Mouse (Mus musculus): ENCODE results near the gene Pih1h3b. TPM values are rescaled to one million over a fixed set of nuclear protein-coding genes. Genes with fewer than 3 reads are reported as not detected.

Pih1h3b gene
- polyA plus RNA-seq (2015; fragmentation: Nextera tagmentation; extraction: Ambion mirVana) = 0.29 TPM in 1 of 2 replicates, not detected in the other

DNA sequence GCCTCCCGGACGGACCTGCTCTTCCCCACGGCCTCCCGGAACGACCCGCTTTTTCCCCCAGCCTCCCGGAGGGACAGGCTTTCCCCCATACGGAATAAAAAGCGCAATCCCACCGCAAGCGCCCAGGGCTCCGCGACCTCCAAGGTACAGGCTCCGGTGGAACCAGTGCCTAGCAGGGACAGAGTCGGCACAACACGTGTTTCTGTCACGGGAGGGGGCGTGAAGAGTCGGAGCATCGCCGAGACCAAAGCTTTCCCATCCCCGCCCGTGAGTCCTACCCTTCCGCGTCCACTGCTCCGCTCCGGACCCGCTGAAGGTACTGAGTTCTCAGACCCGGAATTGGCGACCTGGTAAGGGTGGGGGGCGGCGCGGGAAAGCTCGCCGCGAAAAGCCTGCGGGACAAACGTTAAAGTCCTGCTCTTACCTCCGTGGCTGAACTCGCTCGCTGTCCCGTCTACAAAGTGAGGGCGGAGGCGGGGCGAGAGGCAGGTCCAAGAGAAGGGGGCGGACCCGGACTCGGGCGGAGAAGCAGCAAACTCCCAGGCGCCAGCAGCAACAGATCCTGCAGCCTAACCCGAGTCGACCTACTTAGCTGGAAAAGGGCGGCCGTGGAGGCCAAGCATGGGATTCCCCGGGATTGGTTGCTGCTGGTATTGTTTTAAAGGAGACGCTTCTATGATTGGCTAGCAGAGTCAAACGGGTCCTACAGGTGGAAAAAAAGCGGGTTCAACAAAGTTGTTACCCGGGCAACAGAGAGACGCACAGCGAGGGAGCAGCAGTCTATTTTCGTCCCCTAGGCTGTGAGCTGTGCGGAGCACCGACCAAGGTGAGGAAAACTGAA is at the start of gene Pih1h3b, which contains the start of gene Nup62cl:
TSS of gene Pih1h3b (plus strand) at position 745 of the 841 bp plus-strand sequence.
TSS of gene Nup62cl (minus strand) at position 578 of the 841 bp plus-strand sequence.
- WGBS = 19% methylated on average over 62 of the region's 64 CpGs
- H3K4me1 ChIP-seq = no peaks in the 10 kb centered on the region
- no peaks in the 10 kb centered on the region for H3K9me3 ChIP-seq
- peak; percentile 80 for ATAC-seq (ENCODE audit: borderline replicate concordance, extremely low read depth, low FRiP score, low TSS enrichment)
- peak within 1 kb of the TSS; percentile 34 for H3K4me3 ChIP-seq
- H3K27me3 ChIP-seq = peaks cover 26% of the 10 kb centered on the region
- H3K27ac ChIP-seq = no peak within 1 kb of the TSS
- H3K9ac ChIP-seq = no peak within 1 kb of the TSS
- no peaks in the 10 kb centered on the region for H3K36me3 ChIP-seq
- H3K4me2 ChIP-seq = peak within 1 kb of the TSS; percentile 60

DNA sequence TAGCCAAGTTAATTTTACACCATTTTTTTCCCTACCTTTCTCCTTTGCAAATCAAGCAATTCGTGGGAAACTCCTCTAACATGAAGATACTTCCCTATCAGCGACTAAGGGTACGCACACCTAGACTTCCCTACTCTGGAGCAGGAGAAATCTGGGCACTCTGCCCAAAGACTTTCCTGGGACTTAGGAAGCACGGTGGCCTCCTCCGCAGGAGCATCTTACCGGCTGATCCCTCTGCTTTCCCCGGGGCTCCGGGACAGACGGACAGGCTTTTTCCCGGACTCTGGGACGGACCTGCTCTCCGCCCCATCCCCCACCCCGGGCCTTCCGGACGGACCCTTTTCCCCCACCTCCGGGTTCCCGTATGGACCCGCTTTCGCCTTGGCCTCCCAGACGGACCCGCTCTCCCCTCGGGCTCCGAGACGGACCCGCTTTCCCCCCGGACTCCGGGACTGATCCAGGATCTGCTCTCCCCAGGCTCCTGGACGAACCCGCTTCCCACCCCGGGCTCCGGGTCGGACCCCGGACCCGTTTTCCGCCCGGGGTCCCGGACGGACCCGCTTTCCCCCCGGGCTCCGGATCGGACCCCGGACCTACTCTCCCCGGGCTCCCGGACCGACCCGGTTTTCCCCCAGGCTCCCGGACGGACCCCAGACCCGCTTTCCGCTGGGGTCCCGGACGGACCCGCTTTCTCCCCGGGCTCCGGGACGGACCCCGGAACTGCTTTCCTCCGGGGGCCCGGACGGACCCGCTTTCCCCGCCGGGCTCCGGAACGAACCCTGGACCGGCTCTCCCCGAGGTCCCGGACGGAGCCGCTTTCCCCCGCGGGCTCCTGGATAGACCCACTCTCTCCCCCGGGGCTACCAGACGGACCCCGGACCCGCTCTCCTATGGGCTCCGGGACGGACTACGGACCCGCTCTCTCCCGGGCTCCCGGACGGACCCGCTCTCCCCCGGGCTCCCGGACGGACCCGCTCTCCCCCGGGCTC is 1.5 kb upstream of the Pih1h3b start:
- Histone ChIP-seq H3K4me1 (no peaks in the 10 kb centered on the region), H3K4me3 (peak overlapping the region; percentile 34), H3K36me3 (no peaks in the 10 kb centered on the region), H3K9me3 (no peaks in the 10 kb centered on the region), H3K9ac (no peak overlapping the region), H3K27ac (no peak overlapping the region), H3K27me3 (peaks cover 26% of the 10 kb centered on the region), H3K4me2 (peak overlapping the region; percentile 60)
- no peak for ATAC-seq (ENCODE audit: borderline replicate concordance, extremely low read depth, low FRiP score, low TSS enrichment)
- WGBS = 20% methylated on average over 80 of the region's 90 CpGs

DNA sequence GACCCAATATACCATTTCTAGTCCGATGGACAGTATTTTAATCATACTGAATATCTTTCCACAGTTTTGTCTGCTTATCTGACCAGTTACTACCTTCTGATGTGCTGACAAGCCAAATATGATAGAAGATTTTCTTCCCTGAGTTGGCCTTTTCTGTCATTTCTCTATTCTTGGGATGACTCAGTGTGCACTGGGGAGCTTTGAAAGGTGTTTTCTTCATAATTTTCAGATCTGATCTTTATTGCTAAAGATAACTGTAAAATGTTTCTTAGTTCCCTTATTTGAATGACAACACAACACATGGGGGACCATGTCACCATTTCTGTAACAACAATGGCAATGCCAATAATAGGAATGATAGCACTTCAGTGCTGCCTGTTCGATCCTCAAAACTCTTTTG is 19.9 kb downstream of the Pih1h3b start:
- Histone ChIP-seq H3K4me3 (no peak overlapping the region), H3K27me3 (no peaks in the 10 kb centered on the region), H3K9ac (no peak overlapping the region), H3K4me2 (no peak overlapping the region), H3K36me3 (no peaks in the 10 kb centered on the region), H3K9me3 (no peaks in the 10 kb centered on the region), H3K27ac (no peak overlapping the region), H3K4me1 (no peaks in the 10 kb centered on the region)
- ATAC-seq (ENCODE audit: borderline replicate concordance, extremely low read depth, low FRiP score, low TSS enrichment) = no peak
- 87% methylated on average over 2 of the region's 2 CpGs for WGBS

DNA sequence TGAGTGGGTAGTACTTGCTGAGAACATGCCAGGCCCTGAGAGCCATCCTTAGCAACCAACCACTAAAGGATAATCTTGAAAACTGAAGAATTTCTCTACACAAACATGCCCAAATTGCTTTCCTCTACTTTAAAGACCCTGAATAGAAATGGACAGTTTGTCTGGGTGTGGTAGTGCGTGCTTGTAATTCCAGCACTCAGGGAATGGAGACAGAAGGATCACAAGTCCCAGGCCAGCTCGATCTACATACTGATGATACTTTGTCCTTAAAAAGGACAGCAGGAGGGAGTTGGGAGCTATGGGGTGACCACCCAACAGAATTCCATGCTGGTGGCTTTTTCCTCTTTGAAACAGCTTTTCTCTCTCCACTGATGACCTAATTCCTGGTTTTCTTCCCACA is 31.4 kb downstream of the Pih1h3b start:
- no peaks in the 10 kb centered on the region for H3K4me1 ChIP-seq
- H3K9me3 ChIP-seq = no peaks in the 10 kb centered on the region
- H3K4me3 ChIP-seq = no peak overlapping the region
- H3K36me3 ChIP-seq = no peaks in the 10 kb centered on the region
- 63% methylated on average over 2 of the region's 2 CpGs for WGBS
- H3K9ac ChIP-seq = no peak overlapping the region
- ATAC-seq (ENCODE audit: borderline replicate concordance, extremely low read depth, low FRiP score, low TSS enrichment) = no peak
- H3K4me2 ChIP-seq = no peak overlapping the region
- H3K27me3 ChIP-seq = peaks cover 6% of the 10 kb centered on the region; the same call in 1 of the 2 replicates
- no peak overlapping the region for H3K27ac ChIP-seq

Other genes starting within 250 kb of the Pih1h3b start
- gene Morc4, start 191.2 kb upstream of the Pih1h3b start, polyA plus RNA-seq (2015; fragmentation: Nextera tagmentation; extraction: Ambion mirVana) = 16.1 and 16.3 TPM in 2 replicates
- 4.4 and 4.7 TPM in 2 replicates for gene Rbm41, start 64.3 kb upstream of the Pih1h3b start, polyA plus RNA-seq (2015; fragmentation: Nextera tagmentation; extraction: Ambion mirVana)
- gene Nup62cl, start 167 bp upstream of the Pih1h3b start, polyA plus RNA-seq (2015; fragmentation: Nextera tagmentation; extraction: Ambion mirVana) = 2.9 and 3.5 TPM in 2 replicates

Measured in lung, embryonic 15.5 days (tissue).